Mouse (Mus musculus): ENCODE results near the gene Pax6. TPM values are rescaled to one million over a fixed set of nuclear protein-coding genes. Genes with fewer than 3 reads are reported as not detected.

The Pax6 gene
- polyA plus RNA-seq, 1 experiment: not detected

DNA sequence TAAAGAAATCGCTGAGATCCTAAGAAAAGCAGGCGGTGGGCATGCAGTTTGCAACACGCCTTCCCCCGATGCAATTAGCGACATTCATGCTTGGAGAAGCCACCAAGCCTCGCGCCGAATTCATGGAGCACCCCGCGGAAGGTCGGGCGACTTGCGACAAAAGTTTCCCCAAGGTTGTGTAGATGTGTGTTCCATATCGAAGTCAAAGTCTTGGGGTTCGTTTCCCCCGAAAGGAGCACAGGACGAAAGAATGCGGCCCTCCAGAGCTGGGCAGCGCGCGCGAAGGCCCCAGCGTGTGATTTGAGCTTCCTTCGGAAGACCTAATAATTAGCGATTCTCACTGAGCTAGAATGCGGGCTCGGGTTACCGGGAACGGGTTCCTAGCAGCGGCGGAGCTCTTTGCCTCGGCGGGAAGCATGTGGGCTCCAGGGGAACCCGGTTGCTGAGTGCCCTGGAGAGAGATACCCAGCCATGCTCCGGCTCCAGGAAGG, 716 bp downstream of the Pax6 start:
- 3% methylated on average over 35 of the region's 35 CpGs for WGBS

GRCm38 (mm10) chr2:105669881-105670730, 1.4 kb downstream of the Pax6 start:
- no peak overlapping the region for H3K27ac ChIP-seq (ENCODE audit: control insufficient read depth, insufficient read depth, low read depth, low read length, poor library complexity)
- WGBS: 4% methylated on average over 29 of the region's 29 CpGs
- TF ChIP-seq POLR2A (IDR thresholded peaks at IDR 0.05; ENCODE audit: borderline replicate concordance, control insufficient read depth, low read depth, low read length) (no peak), CTCF (IDR thresholded peaks at IDR 0.05; ENCODE audit: control insufficient read depth, insufficient read depth, low read length) (no peak)
- H3K4me1 ChIP-seq (ENCODE audit: control insufficient read depth, insufficient read depth, low read length): no peaks in the 10 kb centered on the region; the same call in 1 of the 2 replicates
- H3K4me3 ChIP-seq (replicated peaks; ENCODE audit: control insufficient read depth, low read depth, low read length): no peak overlapping the region

More for the DNA sequence above, 716 bp downstream of the Pax6 start:
- TF ChIP-seq CTCF (IDR thresholded peaks at IDR 0.05; ENCODE audit: control insufficient read depth, insufficient read depth, low read length) (no peak), POLR2A (IDR thresholded peaks at IDR 0.05; ENCODE audit: borderline replicate concordance, control insufficient read depth, low read depth, low read length) (no peak)
- Histone ChIP-seq H3K27ac (ENCODE audit: control insufficient read depth, insufficient read depth, low read depth, low read length, poor library complexity) (no peak overlapping the region), H3K4me1 (ENCODE audit: control insufficient read depth, insufficient read depth, low read length) (no peaks in the 10 kb centered on the region; the same call in 1 of the 2 replicates), H3K4me3 (replicated peaks; ENCODE audit: control insufficient read depth, low read depth, low read length) (no peak overlapping the region)

DNA sequence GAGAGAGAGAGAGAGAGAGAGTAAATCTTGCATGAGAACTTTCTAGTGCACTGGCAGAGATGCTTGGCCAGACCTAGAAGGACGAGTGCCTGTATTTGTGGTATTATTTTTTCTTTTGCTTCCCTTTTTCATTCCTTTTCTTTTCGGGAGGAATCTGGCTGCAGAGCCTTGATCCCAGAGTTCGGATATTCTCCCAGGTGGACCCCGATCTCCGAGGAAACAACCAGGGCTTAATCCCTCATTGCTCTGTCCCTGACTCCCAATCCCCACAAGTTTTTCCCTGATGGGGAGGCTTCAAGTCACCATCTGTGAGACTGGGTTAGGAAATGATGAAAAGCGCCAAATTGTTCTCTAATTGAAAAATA, 2.0 kb downstream of the Pax6 start:
- Histone ChIP-seq H3K27ac (ENCODE audit: control insufficient read depth, insufficient read depth, low read depth, low read length, poor library complexity) (no peak overlapping the region), H3K4me1 (ENCODE audit: control insufficient read depth, insufficient read depth, low read length) (no peaks in the 10 kb centered on the region; the same call in 1 of the 2 replicates), H3K4me3 (replicated peaks; ENCODE audit: control insufficient read depth, low read depth, low read length) (no peak overlapping the region)
- TF ChIP-seq CTCF (IDR thresholded peaks at IDR 0.05; ENCODE audit: control insufficient read depth, insufficient read depth, low read length) (no peak), POLR2A (IDR thresholded peaks at IDR 0.05; ENCODE audit: borderline replicate concordance, control insufficient read depth, low read depth, low read length) (no peak)
- WGBS: 6% methylated on average over 6 of the region's 6 CpGs

DNA sequence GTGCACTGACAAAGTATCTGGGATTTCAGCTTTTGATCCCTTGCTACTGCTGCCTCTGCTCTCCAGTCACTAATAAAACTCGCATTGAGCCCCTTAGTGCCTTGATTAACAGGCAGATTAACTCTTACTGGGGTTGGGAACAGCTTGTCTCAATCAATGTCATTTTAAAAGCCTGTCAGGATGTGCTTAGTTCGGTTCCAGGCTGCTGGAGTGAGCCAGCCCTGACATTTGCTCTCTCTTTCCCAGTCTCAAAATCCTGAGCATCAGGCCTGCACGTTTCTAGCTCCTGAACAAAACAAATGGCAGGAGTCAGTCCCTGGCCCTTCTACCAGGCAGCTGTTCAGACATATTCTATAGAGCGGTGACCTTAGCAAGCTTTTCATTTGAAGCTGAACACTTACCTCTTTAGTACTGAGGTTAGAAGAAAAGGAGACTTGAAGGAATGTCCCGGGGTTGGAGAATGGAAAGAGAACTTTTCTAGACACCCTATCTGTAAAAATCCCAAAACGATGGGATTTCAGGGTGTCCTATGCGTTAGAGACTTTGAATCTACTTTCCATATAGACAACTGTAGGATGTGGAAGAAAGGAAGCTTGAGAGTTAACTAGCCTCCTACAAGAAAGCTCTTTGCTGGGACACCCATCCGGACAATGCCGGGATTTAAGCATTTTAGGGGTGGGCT, 2.6 kb downstream of the Pax6 start:
- H3K4me3 ChIP-seq (replicated peaks; ENCODE audit: control insufficient read depth, low read depth, low read length): no peak overlapping the region
- no peak for TF ChIP-seq CTCF (IDR thresholded peaks at IDR 0.05; ENCODE audit: control insufficient read depth, insufficient read depth, low read length)
- TF ChIP-seq POLR2A (IDR thresholded peaks at IDR 0.05; ENCODE audit: borderline replicate concordance, control insufficient read depth, low read depth, low read length): no peak
- H3K27ac ChIP-seq (ENCODE audit: control insufficient read depth, insufficient read depth, low read depth, low read length, poor library complexity): no peak overlapping the region
- 5% methylated on average over 9 of the region's 9 CpGs for WGBS
- H3K4me1 ChIP-seq (ENCODE audit: control insufficient read depth, insufficient read depth, low read length): no peaks in the 10 kb centered on the region; the same call in 1 of the 2 replicates

DNA sequence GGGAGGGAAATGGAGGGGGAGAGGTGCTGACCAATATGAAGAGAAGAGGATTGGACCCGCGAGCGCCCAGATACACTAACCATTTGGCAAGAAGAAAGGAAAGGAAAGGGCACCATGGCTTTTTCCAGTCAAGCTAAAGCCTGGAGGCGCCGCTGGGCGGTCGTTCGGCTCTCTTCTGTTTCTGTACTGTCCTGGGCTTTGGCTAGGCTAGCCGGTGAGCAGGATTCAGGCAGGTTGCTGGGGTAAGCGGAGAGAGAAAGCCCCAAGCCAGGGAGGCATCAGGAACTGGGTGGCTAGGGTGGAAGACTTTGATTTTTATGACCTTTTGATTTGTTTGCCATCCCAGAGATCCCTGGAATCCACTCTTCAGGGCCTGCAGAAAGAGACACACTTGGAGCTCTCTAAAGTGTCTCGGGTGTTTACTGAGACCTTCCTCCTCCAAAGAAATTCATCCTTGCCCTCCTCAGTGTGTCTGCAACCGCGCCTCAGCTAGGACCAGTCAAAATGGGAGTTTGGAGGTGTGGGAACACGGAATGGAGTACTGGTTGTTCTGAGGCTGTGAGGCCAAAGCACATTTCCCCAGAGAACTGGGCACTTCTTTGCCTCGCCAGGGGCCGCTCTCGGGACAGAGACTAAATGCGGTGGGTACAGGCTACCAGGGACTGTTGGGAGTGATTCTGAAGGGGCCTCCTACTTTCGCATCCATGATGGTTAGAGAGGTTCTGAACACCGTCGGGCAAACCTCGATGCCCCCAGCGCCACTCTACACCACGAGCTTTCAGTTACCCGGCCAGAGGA, 3.3 kb downstream of the Pax6 start:
- H3K4me1 ChIP-seq (ENCODE audit: control insufficient read depth, insufficient read depth, low read length): no peaks in the 10 kb centered on the region; the same call in 1 of the 2 replicates
- H3K4me3 ChIP-seq (replicated peaks; ENCODE audit: control insufficient read depth, low read depth, low read length): no peak overlapping the region
- WGBS: 4% methylated on average over 25 of the region's 25 CpGs
- TF ChIP-seq POLR2A (IDR thresholded peaks at IDR 0.05; ENCODE audit: borderline replicate concordance, control insufficient read depth, low read depth, low read length) (no peak), CTCF (IDR thresholded peaks at IDR 0.05; ENCODE audit: control insufficient read depth, insufficient read depth, low read length) (no peak)
- no peak overlapping the region for H3K27ac ChIP-seq (ENCODE audit: control insufficient read depth, insufficient read depth, low read depth, low read length, poor library complexity)

DNA sequence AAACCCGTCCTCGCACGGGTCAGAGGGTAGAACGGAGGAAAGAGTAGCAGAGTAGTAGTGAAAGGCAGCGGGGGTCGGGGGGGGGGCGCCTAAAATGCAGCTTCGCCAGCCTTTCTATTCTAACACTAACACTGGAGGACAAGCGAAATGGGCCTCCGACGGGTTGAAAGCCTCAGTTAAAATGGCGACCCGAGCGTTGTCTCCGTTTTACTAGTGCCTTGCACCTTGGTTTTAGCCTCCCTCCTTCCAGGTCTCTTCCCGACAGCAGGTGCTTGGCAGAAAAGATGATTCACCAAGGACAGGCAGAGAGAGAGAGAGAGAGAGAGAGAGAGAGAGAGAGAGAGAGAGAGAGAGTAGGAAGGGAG, 3.9 kb downstream of the Pax6 start:
- no peak overlapping the region for H3K4me3 ChIP-seq (replicated peaks; ENCODE audit: control insufficient read depth, low read depth, low read length)
- 2% methylated on average over 16 of the region's 16 CpGs for WGBS
- TF ChIP-seq CTCF (IDR thresholded peaks at IDR 0.05; ENCODE audit: control insufficient read depth, insufficient read depth, low read length) (no peak), POLR2A (IDR thresholded peaks at IDR 0.05; ENCODE audit: borderline replicate concordance, control insufficient read depth, low read depth, low read length) (no peak)
- H3K4me1 ChIP-seq (ENCODE audit: control insufficient read depth, insufficient read depth, low read length): no peaks in the 10 kb centered on the region; the same call in 1 of the 2 replicates
- H3K27ac ChIP-seq (ENCODE audit: control insufficient read depth, insufficient read depth, low read depth, low read length, poor library complexity): no peak overlapping the region

DNA sequence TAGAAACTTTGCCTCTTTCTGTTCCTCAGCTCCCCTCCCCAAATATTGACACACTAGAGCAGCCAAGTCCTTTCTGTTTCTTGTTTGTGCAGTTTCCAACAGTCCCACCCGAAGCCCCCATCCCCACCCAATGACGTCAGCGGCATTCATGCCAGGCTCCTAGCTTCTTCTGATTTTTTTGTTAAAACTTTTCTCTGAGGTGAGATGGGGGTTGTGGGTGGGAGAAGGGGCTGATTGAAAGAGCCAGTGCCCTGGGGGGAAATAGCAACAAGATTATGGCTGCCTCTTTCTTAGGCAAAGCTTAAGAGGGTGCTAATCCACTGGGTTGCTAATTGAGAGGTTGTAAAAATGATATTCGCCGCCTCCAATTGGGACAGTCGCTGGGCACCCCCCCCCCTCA, 4.4 kb downstream of the Pax6 start:
- no peak overlapping the region for H3K27ac ChIP-seq (ENCODE audit: control insufficient read depth, insufficient read depth, low read depth, low read length, poor library complexity)
- 7% methylated on average over 6 of the region's 6 CpGs for WGBS
- TF ChIP-seq POLR2A (IDR thresholded peaks at IDR 0.05; ENCODE audit: borderline replicate concordance, control insufficient read depth, low read depth, low read length): no peak
- TF ChIP-seq CTCF (IDR thresholded peaks at IDR 0.05; ENCODE audit: control insufficient read depth, insufficient read depth, low read length): no peak
- no peak overlapping the region for H3K4me3 ChIP-seq (replicated peaks; ENCODE audit: control insufficient read depth, low read depth, low read length)
- no peaks in the 10 kb centered on the region; the same call in 1 of the 2 replicates for H3K4me1 ChIP-seq (ENCODE audit: control insufficient read depth, insufficient read depth, low read length)
